Comparison of ENCODE assay signal across 8 mouse cellular contexts in genomic region chr2:127683687-127684331, GRCm38 (mm10). TPM values are rescaled to one million over a fixed set of nuclear protein-coding genes. Genes with fewer than 3 reads are reported as not detected.
A peak's percentile ranks its signal among the peaks of the same experiment; 100 is the strongest.
DNase-seq lines count a peak whose midpoint lies in the region; ATAC-seq lines count a peak whose summit lies in the region.

No protein-coding gene starts in this region.

- no peak overlapping the region for H3K9ac ChIP-seq in embryonic facial prominence, embryonic 14.5 days (ENCODE audit: low read depth, low read length)
- no peak overlapping the region for H3K9ac ChIP-seq in liver, embryonic 11.5 days (ENCODE audit: low read depth, low read length)
- no peak overlapping the region for H3K9ac ChIP-seq in neural tube, embryonic 13.5 days

- no peaks in the 10 kb centered on the region for H3K9me3 ChIP-seq in embryonic facial prominence, embryonic 14.5 days (ENCODE audit: control insufficient read depth, low read length)
- H3K9me3 ChIP-seq in heart, embryonic 10.5 days: no peaks in the 10 kb centered on the region
- no peaks in the 10 kb centered on the region for H3K9me3 ChIP-seq in liver, embryonic 11.5 days (ENCODE audit: control insufficient read depth, low read length)
- H3K9me3 ChIP-seq in neural tube, embryonic 13.5 days: no peaks in the 10 kb centered on the region

- H3K4me2 ChIP-seq in embryonic facial prominence, embryonic 14.5 days (ENCODE audit: low read depth, low read length): no peak overlapping the region
- no peak overlapping the region for H3K4me2 ChIP-seq in liver, embryonic 11.5 days
- H3K4me2 ChIP-seq in neural tube, embryonic 13.5 days: no peak overlapping the region

- no peak overlapping the region for H3K27ac ChIP-seq in embryonic facial prominence, embryonic 14.5 days (replicated peaks; ENCODE audit: low read depth, low read length)
- H3K27ac ChIP-seq in heart, embryonic 10.5 days: no peak overlapping the region
- no peak overlapping the region for H3K27ac ChIP-seq in liver, embryonic 11.5 days (ENCODE audit: low read depth, low read length)
- H3K27ac ChIP-seq in neural tube, embryonic 13.5 days (replicated peaks): no peak overlapping the region

- H3K27me3 ChIP-seq in embryonic facial prominence, embryonic 14.5 days (replicated peaks; ENCODE audit: control insufficient read depth, insufficient read depth, low read length): no peaks in the 10 kb centered on the region
- peaks cover 11% of the 10 kb centered on the region; the same call in 1 of the 2 replicates for H3K27me3 ChIP-seq in heart, embryonic 10.5 days (ENCODE audit: insufficient read depth, poor library complexity, severe bottlenecking)
- H3K27me3 ChIP-seq in liver, embryonic 11.5 days (replicated peaks; ENCODE audit: control insufficient read depth, insufficient read depth, low read length): no peaks in the 10 kb centered on the region
- H3K27me3 ChIP-seq in neural tube, embryonic 13.5 days: peaks cover 6% of the 10 kb centered on the region; the same call in 1 of the 2 replicates

- H3K36me3 ChIP-seq in embryonic facial prominence, embryonic 14.5 days (ENCODE audit: control insufficient read depth, insufficient read depth, low read length): no peaks in the 10 kb centered on the region
- H3K36me3 ChIP-seq in heart, embryonic 10.5 days: no peaks in the 10 kb centered on the region
- no peaks in the 10 kb centered on the region for H3K36me3 ChIP-seq in liver, embryonic 11.5 days (ENCODE audit: control insufficient read depth, insufficient read depth, low read length)
- no peaks in the 10 kb centered on the region for H3K36me3 ChIP-seq in neural tube, embryonic 13.5 days

- no peak overlapping the region for H3K4me3 ChIP-seq in embryonic facial prominence, embryonic 14.5 days (ENCODE audit: low read depth, low read length)
- H3K4me3 ChIP-seq in heart, embryonic 10.5 days: no peak overlapping the region
- H3K4me3 ChIP-seq in liver, embryonic 11.5 days (ENCODE audit: low read depth, low read length): no peak overlapping the region
- no peak overlapping the region for H3K4me3 ChIP-seq in neural tube, embryonic 13.5 days

- peak; percentile 89 for ATAC-seq in embryonic facial prominence, embryonic 14.5 days (ENCODE audit: low read depth)
- ATAC-seq in liver, embryonic 11.5 days (replicated peaks; ENCODE audit: low FRiP score): no peak
- ATAC-seq in neural tube, embryonic 13.5 days (ENCODE audit: low read depth): peak; percentile 91

- 40% methylated on average over 12 of the region's 12 CpGs for WGBS in embryonic facial prominence, embryonic 14.5 days
- 39% methylated on average over 12 of the region's 12 CpGs for WGBS in heart, embryonic 10.5 days
- WGBS in liver, embryonic 11.5 days: 36% methylated on average over 12 of the region's 12 CpGs
- WGBS in neural tube, embryonic 13.5 days: 39% methylated on average over 12 of the region's 12 CpGs

- 0 out of 2 replicates have a peak, but pooled peaks cover 3% of the 10 kb centered on the region for H3K4me1 ChIP-seq in embryonic facial prominence, embryonic 14.5 days (ENCODE audit: control insufficient read depth, insufficient read depth, low read length)
- no peaks in the 10 kb centered on the region for H3K4me1 ChIP-seq in heart, embryonic 10.5 days
- no peaks in the 10 kb centered on the region for H3K4me1 ChIP-seq in liver, embryonic 11.5 days (replicated peaks; ENCODE audit: control insufficient read depth, insufficient read depth, low read length)
- H3K4me1 ChIP-seq in neural tube, embryonic 13.5 days (replicated peaks): 0 out of 2 replicates have a peak, but pooled peaks cover 4% of the 10 kb centered on the region

- peak; percentile 60 to 62 for DNase-seq in B cell, adult 2 months
- DNase-seq in adrenal gland, postnatal 36 days: peak; percentile 74 to 81
- DNase-seq in embryonic facial prominence, embryonic 14.5 days (ENCODE audit: low spot score): peak; percentile 86
- peak; percentile 84 for DNase-seq in heart, embryonic 10.5 days (ENCODE audit: low spot score)
- DNase-seq in kidney, postnatal 10 days: peak; percentile 80
- peak; percentile 33 for DNase-seq in liver, embryonic 11.5 days (ENCODE audit: low spot score)
- DNase-seq in thymus, postnatal 0 days (ENCODE audit: low spot score): peak; percentile 58

RNA-seq across cellular contexts. Expression of gene Mal, which starts 27.3 kb away (rescaled TPM):
- total RNA-seq in adrenal gland, postnatal 36 days (2021): 1 to 10 TPM; 6.3 to 7.9 TPM
- 9.4 and 33.6 TPM in 2 replicates for polyA plus RNA-seq in embryonic facial prominence, embryonic 14.5 days (2014; fragmentation: Nextera tagmentation; extraction: Ambion mirVana)
- polyA plus RNA-seq in heart, embryonic 10.5 days (2016; fragmentation: Nextera tagmentation; extraction: Ambion mirVana): 1.7 and 1.8 TPM in 2 replicates
- 0.11 TPM in 1 of 2 replicates, not detected in the other for polyA plus RNA-seq in liver, embryonic 11.5 days (2014; fragmentation: Nextera tagmentation; extraction: Ambion mirVana)
- polyA plus RNA-seq in neural tube, embryonic 13.5 days (2015; fragmentation: Nextera tagmentation; extraction: Ambion mirVana): 3.9 and 4.3 TPM in 2 replicates
- polyA plus RNA-seq in thymus, postnatal 0 days (2015; fragmentation: Nextera tagmentation; extraction: Ambion mirVana): 1.1 and 4.6 TPM in 2 replicates

RNA-seq across cellular contexts. Expression of gene Mall, which starts 45.9 kb away (rescaled TPM):
- total RNA-seq in adrenal gland, postnatal 36 days (2021): 1 to 10 TPM in 1 of 2 experiments, under 1 TPM in 1; 0.86 to 2.2 TPM
- 14.0 and 17.8 TPM in 2 replicates for polyA plus RNA-seq in embryonic facial prominence, embryonic 14.5 days (2014; fragmentation: Nextera tagmentation; extraction: Ambion mirVana)
- 2.0 and 2.8 TPM in 2 replicates for polyA plus RNA-seq in heart, embryonic 10.5 days (2016; fragmentation: Nextera tagmentation; extraction: Ambion mirVana)
- polyA plus RNA-seq in liver, embryonic 11.5 days (2014; fragmentation: Nextera tagmentation; extraction: Ambion mirVana): 0.17 and 0.22 TPM in 2 replicates
- polyA plus RNA-seq in neural tube, embryonic 13.5 days (2015; fragmentation: Nextera tagmentation; extraction: Ambion mirVana): 1.3 and 1.5 TPM in 2 replicates
- 1.7 and 2.5 TPM in 2 replicates for polyA plus RNA-seq in thymus, postnatal 0 days (2015; fragmentation: Nextera tagmentation; extraction: Ambion mirVana)

Comparison
In these comparisons a context has a peak if more than half of its experiments do, and no peak if none do; other contexts are left out.
1. DNase-seq: peak in every context shown above with its lines; median percentile 86 in embryonic facial prominence, embryonic 14.5 days; 84 in heart, embryonic 10.5 days; 80 in kidney, postnatal 10 days; 78 in adrenal gland, postnatal 36 days; 61 in B cell, adult 2 months; 58 in thymus, postnatal 0 days; 33 in liver, embryonic 11.5 days.